Comparison of ENCODE assay signal across 27 mouse cellular contexts in the genomic region with DNA sequence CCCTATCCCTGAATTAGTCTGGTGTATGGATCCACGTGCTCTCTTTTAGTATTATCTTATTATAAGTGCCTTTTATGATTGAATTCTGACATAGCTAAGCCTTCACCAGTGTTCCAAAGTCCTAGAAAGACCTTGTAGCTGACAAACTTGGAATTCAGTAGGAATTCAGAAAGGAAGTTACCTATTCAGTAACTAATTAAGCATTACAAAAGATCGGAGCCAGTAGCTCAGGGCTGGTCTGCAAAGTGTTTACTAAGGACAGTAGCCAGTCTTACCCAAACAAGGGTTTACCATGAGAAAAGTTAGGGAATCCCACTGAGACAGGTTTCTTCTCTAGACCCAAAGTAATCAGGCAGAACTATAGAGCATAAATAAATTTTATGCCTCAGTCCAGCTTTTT. TPM values are rescaled to one million over a fixed set of nuclear protein-coding genes. Genes with fewer than 3 reads are reported as not detected.
"Had no signal": no experiment of that assay in that cellular context is flagged by ENCODE, and none has a peak within 500 bp of the region (broad histone marks: within the 10 kb centered on the region; RNA-seq: fewer than 3 reads in every experiment).

No protein-coding gene starts in this region.

RNA-seq across cellular contexts. Expression of gene Clec2e, which starts 14.7 kb away (rescaled TPM):
- total RNA-seq: common myeloid progenitor, adult 5-6 weeks; forebrain, postnatal 0 days; granulocyte monocyte progenitor cell, adult 5-6 weeks; heart, adult 18-20 months had no signal
- polyA plus RNA-seq: cortical plate, adult 2 months; embryonic facial prominence, embryonic 10.5 days; embryonic facial prominence, embryonic 11.5 days; embryonic facial prominence, embryonic 12.5 days; embryonic facial prominence, embryonic 13.5 days; embryonic facial prominence, embryonic 15.5 days; erythroblast, embryonic 14.5 days; forebrain, embryonic 10.5 days; forebrain, embryonic 11.5 days; forebrain, embryonic 12.5 days; forebrain, embryonic 13.5 days; forebrain, embryonic 14.5 days; forebrain, embryonic 15.5 days; forebrain, embryonic 16.5 days; forebrain, postnatal 0 days had no signal

RNA-seq across cellular contexts. Expression of gene Klrb1f, which starts 40.3 kb away (rescaled TPM):
- total RNA-seq: gastrocnemius, adult 18-20 months; gastrocnemius, adult 2 months; gastrocnemius, adult 8-10 months; gastrocnemius, postnatal 10 days; gastrocnemius, postnatal 14 days; gastrocnemius, postnatal 25 days; gastrocnemius, postnatal 36 days; gastrocnemius, postnatal 4 days; heart, adult 18-20 months; heart, adult 2 months had no signal
- polyA plus RNA-seq: cortical plate, adult 2 months; embryonic facial prominence, embryonic 10.5 days; erythroblast, embryonic 14.5 days; forebrain, embryonic 10.5 days; forebrain, embryonic 11.5 days; forebrain, embryonic 12.5 days; forebrain, embryonic 13.5 days had no signal
